Mouse (Mus musculus): ENCODE results near the gene Dclre1b. TPM values are rescaled to one million over a fixed set of nuclear protein-coding genes. Genes with fewer than 3 reads are reported as not detected.

Gene Dclre1b
- total RNA-seq, 2 experiments from 2014 or later = 3.7 to 7.1 TPM

DNA sequence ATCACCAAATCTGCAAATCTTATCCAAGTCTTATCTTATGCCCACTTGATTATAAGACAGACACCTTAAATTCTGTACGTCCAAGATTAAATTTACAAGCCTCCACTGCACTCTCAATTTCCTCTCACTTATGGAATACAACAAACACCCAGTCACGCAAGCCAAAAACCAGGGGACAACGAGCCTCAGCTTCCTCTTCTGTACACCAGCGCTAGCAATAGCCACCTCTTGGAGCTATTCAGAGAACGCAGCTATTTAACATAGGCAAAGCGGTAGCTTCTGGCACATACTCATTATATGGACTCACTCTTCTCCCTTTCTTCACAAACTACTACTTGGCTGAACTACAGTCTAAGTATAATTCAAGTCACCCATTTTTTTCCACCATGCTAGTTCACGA lies 30.1 kb downstream of the Dclre1b start:
- intact Hi-C loops (cut with DNase I; ENCODE audit: low total_unique reads) = no loop called here

DNA sequence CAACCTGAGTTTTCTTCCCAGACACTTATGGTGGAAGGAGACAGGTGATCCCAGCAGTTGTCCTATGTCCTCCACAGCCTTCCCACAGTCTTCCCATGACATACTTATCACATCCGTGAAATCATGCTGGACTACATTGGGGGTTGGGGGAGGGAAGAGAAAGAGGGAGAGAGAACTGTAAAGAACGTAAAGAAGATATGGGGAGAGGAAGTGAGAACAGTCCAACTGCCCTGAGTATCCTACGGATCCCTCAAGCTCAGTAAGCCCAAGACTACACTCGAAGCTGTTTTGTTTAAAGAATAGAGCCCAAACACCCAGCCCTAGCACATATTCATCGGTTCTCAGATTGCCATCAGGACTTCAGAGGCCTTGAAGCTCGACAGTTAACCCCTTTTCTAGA lies 30.6 kb downstream of the Dclre1b start:
- DNase-seq = no peak
- intact Hi-C loops (cut with DNase I; ENCODE audit: low total_unique reads) = no loop called here

More for the DNA sequence above, 30.1 kb downstream of the Dclre1b start:
- no peak for DNase-seq

DNA sequence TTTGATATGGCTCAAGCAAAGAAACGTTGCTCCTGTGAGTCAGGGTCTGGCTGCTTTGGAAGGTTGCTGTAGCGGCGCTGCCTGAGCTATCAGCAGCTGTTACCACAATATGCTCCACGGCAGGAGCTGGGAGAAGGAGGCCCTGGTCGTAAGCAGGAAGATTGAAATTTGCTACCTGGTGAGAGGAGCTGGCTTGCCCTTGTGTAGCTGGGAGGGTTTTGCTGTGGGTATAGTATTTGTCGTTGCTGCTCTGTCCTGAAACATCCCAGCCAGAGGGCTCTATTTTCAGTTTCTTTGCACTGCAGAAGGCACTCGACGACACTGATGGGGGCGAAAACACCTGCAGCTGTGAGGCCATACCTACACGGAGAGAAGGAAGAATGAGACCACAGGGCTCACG lies 31.3 kb downstream of the Dclre1b start:
- intact Hi-C loops (cut with DNase I; ENCODE audit: low total_unique reads) = no loop called here
- DNase-seq = no peak

DNA sequence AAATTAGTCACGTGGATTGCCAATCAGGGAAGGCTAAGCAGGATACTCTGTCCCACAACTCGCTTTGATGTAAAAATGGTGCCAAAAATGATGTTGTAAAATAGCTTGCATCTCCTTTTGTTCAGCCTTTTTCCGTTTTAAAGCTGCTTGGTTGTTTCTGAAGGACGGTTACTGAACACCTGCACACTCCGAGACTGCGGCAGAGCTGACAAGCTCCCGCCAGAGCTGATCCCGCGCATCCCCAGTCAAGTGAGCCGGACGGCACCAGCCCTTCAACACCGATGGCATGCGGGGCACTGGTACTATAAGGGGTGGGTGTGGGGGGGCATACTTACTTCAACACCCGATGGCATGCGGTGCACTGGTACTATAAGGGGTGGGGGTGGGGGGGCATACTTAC lies 35.2 kb downstream of the Dclre1b start:
- intact Hi-C loops (cut with DNase I; ENCODE audit: low total_unique reads) = no loop called here
- DNase-seq = no peak

DNA sequence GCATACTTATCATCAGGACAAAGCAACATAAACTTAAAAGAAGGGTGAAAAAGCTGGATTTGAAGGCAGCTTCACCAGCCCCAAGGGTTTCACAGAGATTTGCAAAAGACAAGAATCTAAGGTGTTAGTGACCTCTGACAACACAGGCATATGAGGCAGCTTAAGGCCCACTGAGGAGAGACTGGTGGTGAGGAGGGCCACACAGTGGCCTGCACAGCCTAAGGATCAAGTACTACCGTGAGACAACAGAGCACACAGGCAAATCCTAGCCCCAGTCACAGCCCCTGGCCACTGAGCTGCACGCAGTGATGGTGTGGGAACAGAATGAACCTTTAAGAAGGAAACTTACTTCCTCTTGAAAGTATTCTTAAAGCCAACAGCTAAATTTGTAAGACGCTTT lies 35.7 kb downstream of the Dclre1b start:
- intact Hi-C loops (cut with DNase I; ENCODE audit: low total_unique reads) = no loop called here
- DNase-seq = no peak

DNA sequence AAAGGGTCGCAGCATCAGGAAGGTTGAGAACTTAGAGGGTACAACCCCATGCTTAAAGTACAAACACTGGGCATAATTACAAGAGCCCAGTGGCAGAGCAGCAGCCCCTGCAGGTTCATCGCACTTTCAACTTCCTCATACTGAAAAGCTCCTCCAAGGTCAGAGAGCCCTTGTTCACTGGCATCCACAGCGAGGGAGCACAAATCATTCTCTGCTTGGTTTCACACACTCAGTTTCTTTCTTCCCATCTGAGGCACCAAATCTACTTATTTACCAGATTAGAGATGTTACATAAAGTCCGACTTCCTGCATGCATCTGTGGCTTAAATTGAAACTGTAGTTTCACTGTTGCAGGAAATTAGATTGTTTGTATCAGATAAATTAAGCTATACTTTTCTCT lies 36.4 kb downstream of the Dclre1b start:
- intact Hi-C loops (cut with DNase I; ENCODE audit: low total_unique reads) = no loop called here
- no peak for DNase-seq

DNA sequence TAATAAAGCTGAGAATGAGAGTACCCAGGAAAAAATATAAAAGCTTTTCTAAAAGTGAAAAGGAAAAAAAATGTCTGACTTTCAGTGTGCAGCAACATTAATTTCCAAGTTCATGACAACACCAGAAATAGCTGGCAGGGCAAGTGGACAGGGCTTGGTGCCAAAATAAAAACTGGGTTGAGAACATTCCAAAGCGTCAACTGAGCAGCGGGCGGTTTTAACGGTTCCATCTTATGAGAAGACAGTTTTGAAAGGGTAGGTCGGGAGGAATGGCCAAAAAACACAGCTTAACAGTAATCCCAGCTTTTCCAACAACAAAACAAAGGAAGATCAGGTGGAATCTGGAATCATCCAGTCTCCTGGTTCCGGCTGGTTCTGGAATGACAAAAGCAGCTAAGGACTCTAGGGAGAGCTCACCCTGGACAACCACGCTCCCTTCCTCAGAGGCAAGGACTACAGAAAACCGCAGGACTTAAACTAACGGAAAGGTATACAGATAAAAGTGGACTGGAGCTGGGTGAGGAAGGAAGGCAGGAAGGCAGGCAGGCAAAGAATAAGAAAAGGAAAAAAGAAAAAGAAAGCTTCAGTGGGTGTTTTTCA lies 37.6 kb downstream of the Dclre1b start:
- peak; percentile 59 for DNase-seq
- intact Hi-C loops (cut with DNase I; ENCODE audit: low total_unique reads) = no loop called here

DNA sequence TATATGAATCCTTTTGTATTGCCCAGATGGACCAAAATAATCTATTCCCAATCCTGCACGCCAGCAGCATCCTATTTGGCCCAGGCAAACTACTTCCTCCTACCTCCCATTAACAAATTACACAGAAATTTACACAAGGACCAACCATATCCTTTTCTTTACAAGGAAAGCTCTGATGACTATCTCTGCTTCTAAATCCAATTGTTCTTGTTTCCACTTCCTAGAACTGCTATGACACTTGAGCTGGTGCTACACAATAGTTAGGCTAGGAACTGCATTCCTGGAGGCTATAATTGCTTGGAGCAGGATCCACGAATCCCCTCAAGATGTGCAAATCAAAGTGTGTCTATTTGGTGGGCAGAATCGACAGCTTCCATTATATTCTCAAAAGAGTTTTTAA lies 42.5 kb downstream of the Dclre1b start:
- intact Hi-C loops (cut with DNase I; ENCODE audit: low total_unique reads) = no loop called here
- DNase-seq = no peak

DNA sequence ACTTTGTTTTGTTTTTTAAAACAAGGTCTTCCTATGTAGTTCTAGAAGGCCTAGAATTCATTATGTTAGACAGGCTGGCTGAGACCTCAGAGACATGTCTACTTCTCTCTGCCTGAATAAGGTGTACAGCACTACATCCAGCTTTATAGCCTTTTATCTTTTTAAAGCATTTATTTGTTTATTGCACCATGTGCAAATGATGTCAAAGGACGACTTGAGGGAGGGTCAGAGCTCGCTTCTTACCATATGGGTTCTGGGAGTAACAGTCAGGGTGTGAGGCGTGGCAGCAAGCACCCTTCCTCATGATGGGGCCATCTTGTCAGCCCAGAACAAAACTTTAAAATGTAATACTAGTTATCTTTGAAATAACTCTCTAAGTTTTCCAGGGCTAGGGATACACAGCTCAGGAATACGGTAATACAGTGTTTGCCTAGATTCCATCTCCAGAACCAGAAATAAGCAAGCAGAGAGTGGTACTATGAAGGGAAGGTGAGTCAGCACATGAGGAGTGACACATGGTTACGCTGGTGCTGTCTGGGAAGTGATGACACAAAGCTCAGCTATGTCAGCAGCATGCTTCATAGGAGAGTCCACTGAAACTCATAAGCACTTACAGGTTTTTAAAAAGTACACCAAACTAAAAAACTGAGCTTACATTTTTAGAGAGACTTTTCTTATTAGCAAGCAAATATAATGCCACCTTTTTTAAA lies 49.8 kb downstream of the Dclre1b start:
- no peak for DNase-seq
- intact Hi-C loops (cut with DNase I; ENCODE audit: low total_unique reads) = no loop called here

DNA sequence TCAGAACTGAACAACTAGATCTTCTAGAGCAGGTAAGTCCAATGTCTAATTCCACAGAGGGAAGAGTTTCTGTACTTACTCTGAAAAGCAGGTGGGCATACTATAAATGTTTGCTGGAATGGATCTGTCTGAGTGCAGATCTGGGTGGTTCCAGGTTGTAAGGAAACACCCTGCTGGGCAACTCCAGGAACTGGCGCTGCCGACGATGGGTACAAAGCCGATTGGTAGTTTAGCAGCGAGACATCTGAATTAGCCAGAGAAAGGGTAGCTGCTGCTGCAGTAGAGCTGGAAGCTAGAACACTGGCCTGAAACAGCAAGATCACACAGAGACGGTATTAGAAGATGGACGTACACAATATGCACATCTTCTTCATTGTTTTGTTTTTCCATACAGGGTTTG lies 50.8 kb downstream of the Dclre1b start:
- no peak for DNase-seq
- intact Hi-C loops (cut with DNase I; ENCODE audit: low total_unique reads) = no loop called here

DNA sequence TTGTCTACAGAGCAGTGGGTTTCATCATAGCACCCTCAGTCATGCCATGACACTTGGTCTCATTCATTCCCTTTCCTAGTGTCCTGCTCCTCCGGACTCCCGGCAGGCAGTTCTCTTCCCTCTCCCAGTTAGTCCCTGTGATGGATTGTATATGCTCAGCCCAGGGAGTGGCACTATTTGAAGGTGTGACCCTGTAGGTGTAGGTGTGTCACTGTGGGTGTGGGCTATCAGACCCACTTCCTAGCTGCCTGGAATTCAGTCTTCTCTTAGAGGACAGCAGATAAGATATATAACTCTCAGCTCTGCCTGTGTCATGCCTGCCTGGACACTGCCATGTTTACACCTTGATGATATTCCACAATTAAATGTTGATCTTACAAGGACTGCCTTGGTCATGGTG lies 52.3 kb downstream of the Dclre1b start:
- intact Hi-C loops (cut with DNase I; ENCODE audit: low total_unique reads) = no loop called here
- DNase-seq = no peak

DNA sequence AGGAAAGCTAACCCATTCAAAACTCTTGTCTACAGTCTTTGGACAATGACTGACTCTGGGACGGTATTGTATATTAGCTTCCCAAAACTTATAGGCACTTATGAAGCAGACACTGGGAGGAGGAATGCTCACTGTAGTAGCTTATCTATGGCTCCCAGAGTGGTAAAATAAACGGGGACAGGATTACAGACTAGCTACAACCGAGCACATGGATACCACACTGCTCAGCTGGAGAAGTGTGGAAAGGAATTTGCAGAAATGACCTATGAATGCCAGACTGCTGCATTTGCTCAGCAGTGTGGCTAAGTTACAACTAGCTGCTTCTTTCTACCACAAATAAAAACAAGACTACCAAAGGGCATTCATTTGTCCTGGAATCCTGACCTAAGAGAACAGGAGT lies 53.9 kb downstream of the Dclre1b start:
- DNase-seq = no peak
- intact Hi-C loops (cut with DNase I; ENCODE audit: low total_unique reads) = no loop called here

DNA sequence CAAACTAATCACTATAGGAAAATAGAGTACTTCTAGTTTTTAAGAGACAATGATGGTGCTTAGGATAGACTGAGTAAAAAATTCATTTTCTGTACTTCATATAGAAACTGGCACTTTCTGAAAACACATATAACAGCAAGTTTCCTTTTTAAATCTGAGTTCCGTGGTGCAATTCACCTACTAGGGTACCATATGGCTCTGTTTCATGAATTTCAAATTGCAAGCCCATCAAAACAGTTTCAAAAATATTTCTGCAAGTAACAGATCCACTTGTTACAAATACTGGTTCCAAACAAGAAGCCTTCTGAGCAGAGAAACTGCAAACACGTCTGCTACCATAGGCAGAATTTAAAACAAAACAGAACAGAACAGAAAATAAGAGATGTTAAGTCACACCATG lies 57.7 kb downstream of the Dclre1b start:
- DNase-seq = no peak
- intact Hi-C loops (cut with DNase I; ENCODE audit: low total_unique reads) = no loop called here

Other genes with a start within 250 kb of the Dclre1b start
- not detected for gene Syt6, start 234.2 kb downstream of the Dclre1b start, total RNA-seq (2021)
- gene Atg4a-ps, start 163.4 kb downstream of the Dclre1b start, total RNA-seq (2021) = 1 to 10 TPM in 1 of 2 experiments, under 1 TPM in 1; 0.13 to 3.5 TPM
- gene Olfml3, start 71.4 kb downstream of the Dclre1b start, total RNA-seq (2021) = 1 to 10 TPM; 6.7 to 8.2 TPM
- not detected for gene Gm10964, start 70.1 kb downstream of the Dclre1b start, total RNA-seq (2021)
- 10 to 100 TPM; 45.8 to 71.0 TPM for gene Hipk1, start 17.9 kb downstream of the Dclre1b start, total RNA-seq (2021)
- gene Ap4b1, start 76 bp upstream of the Dclre1b start, total RNA-seq (2021) = 10 to 100 TPM in 1 of 2 experiments, 1 to 10 TPM in 1; 8.6 to 10.6 TPM
- under 1 TPM in 1 of 2 experiments, not detected in 1; 0.11 TPM for gene Gm43064, start 129 bp upstream of the Dclre1b start, total RNA-seq (2021)
- gene Bcl2l15, start 23.2 kb upstream of the Dclre1b start, total RNA-seq (2021) = under 1 TPM in 1 of 2 experiments, not detected in 1; 0.33 TPM
- under 1 TPM; 0.37 to 0.75 TPM for gene Ptpn22, start 50.4 kb upstream of the Dclre1b start, total RNA-seq (2021)
- gene Rsbn1, start 104.7 kb upstream of the Dclre1b start, total RNA-seq (2021) = 1 to 10 TPM; 6.0 to 7.2 TPM
- gene Phtf1, start 158.7 kb upstream of the Dclre1b start, total RNA-seq (2021) = 1 to 10 TPM; 6.1 to 6.3 TPM

All from gastrocnemius, postnatal 14 days (tissue).